Mouse (Mus musculus) heart, postnatal 0 days (tissue): Measurements from ENCODE around the gene Med13.

ENCODE experiments used
- CTCF ChIP-seq: IDR thresholded peaks from 2 replicates; pipeline ENCODE4 v1.5.1; 2016; ENCODE audit warnings: antibody characterized with exemption, control low read depth, low read depth
- EP300 ChIP-seq: IDR thresholded peaks from 2 replicates; pipeline ENCODE4 v1.6.1; 2016; ENCODE audit warnings: antibody characterized with exemption, low read depth

- no peak for TF ChIP-seq EP300
- TF ChIP-seq CTCF = no peak
Measured at GRCm38 (mm10) chr11:86231781-86232350, 125.5 kb downstream of the Med13 start.
